Mouse (Mus musculus): ENCODE data around the gene Cers5. TPM values are rescaled to one million over a fixed set of nuclear protein-coding genes. Genes with fewer than 3 reads are reported as not detected.

Gene Cers5
- polyA plus RNA-seq, 1 experiment from 2014 or later: 30.6 TPM

GRCm38 (mm10) chr15:99801885-99802572, 29.3 kb upstream of the Cers5 start:
- no peak overlapping the region for H3K4me3 ChIP-seq (ENCODE audit: inconsistent target)
- H3K36me3 ChIP-seq (ENCODE audit: inconsistent target): peaks cover 29% of the 10 kb centered on the region
- H3K79me2 ChIP-seq (ENCODE audit: inconsistent target): no peaks in the 10 kb centered on the region; the same call in 1 of the 2 replicates
- WGBS (ENCODE audit: missing documents): 85% methylated on average over 24 of the region's 24 CpGs
- no peak overlapping the region for H3K27ac ChIP-seq

DNA sequence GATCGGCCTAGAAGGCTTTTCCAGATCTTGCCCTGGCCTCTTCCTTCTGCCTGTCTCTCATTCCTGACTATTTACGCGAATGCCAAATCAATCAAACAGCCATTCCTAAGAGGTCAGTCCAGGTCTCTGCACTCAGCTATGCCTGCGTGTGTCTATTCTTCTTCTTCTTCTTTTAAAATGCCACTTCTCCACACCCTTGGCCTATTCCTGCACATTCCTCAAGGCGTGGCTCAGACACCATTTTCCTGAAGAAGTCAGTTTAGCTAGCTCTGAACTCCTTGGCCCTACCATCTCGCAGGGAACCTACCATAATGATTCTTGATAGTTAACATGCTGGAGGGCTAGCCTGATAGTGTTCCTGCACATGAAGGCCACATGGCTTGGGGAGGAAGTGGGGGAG, 27.0 kb upstream of the Cers5 start:
- no peaks in the 10 kb centered on the region for H3K79me2 ChIP-seq (ENCODE audit: inconsistent target)
- no peak overlapping the region for H3K27ac ChIP-seq
- 89% methylated on average over 6 of the region's 6 CpGs for WGBS (ENCODE audit: missing documents)

DNA sequence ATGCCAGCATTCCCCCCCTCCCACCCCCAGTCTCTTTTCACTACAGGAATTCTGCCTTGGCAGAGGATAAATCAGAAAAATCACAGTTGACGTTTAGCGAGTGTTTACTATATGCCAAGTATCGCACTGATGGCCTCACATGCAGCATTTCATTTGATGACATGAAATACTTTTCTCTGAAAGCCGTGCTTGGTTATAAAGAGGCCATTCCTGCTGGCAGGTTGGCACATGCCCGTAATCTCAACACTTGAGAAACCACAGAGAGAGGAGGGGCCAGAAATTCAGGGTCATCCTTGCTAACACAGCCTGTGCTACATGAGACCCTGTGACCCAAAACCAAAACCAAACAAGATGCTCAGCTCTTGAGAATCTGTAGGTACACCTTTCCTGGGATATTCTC, 25.2 kb upstream of the Cers5 start:
- Histone ChIP-seq H3K79me2 (ENCODE audit: inconsistent target) (no peaks in the 10 kb centered on the region), H3K27ac (no peak overlapping the region), H3K36me3 (ENCODE audit: inconsistent target) (peaks cover 32% of the 10 kb centered on the region; the same call in 1 of the 2 replicates), H3K4me3 (ENCODE audit: inconsistent target) (no peak overlapping the region)
- WGBS (ENCODE audit: missing documents): 94% methylated on average over 5 of the region's 5 CpGs

More for the DNA sequence above, 27.0 kb upstream of the Cers5 start:
- H3K36me3 ChIP-seq (ENCODE audit: inconsistent target): peaks cover 21% of the 10 kb centered on the region; the same call in 1 of the 2 replicates
- no peak overlapping the region for H3K4me3 ChIP-seq (ENCODE audit: inconsistent target)

DNA sequence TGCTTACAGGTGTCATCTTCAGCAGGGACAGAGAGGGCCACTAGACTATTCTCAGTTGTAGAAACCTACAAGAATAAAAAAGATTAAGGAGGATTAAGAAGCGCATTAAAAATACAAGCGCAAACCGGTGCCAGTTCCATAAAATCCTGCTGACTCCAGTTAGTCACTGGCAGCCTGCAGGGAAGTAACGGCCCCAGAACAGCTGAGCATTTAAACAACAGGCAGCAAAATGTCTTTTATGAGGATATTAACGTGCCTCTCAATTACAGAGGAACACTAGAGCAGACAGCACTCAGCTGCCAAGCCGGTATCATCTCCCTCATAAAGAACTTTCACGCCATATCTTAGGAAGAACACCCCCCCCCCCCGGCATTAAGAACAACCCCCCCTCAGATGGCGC, 24.1 kb upstream of the Cers5 start:
- H3K79me2 ChIP-seq (ENCODE audit: inconsistent target): no peaks in the 10 kb centered on the region
- no peak overlapping the region for H3K27ac ChIP-seq
- WGBS (ENCODE audit: missing documents): 96% methylated on average over 9 of the region's 9 CpGs
- H3K36me3 ChIP-seq (ENCODE audit: inconsistent target): peaks cover 41% of the 10 kb centered on the region; the same call in 1 of the 2 replicates
- no peak overlapping the region for H3K4me3 ChIP-seq (ENCODE audit: inconsistent target)

DNA sequence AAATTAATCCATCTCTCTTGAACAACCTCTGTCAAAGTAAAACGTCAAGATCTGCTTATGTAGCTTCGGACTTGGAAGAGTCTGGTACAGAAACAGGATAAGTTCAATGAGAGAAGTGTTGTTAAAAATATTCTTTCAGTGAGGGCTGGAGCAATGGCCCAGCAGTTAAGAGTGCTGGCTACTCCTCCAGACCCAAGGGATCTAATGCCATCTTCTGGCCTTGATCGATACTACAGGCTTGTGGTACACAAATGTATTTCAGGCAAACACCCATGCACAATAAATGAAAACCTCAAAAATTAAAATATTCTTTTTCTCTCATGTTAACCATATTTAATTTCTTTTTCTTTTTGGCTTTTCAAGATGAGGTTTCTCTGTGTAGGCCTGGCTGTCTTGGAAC, 23.4 kb upstream of the Cers5 start:
- Histone ChIP-seq H3K27ac (no peak overlapping the region), H3K36me3 (ENCODE audit: inconsistent target) (peaks cover 48% of the 10 kb centered on the region; the same call in 1 of the 2 replicates), H3K79me2 (ENCODE audit: inconsistent target) (no peaks in the 10 kb centered on the region), H3K4me3 (ENCODE audit: inconsistent target) (no peak overlapping the region)
- WGBS (ENCODE audit: missing documents): 98% methylated on average over 3 of the region's 3 CpGs

- 89% methylated on average over 11 of the region's 16 CpGs for WGBS (ENCODE audit: missing documents)
- H3K27ac ChIP-seq: no peak overlapping the region
- peaks cover 56% of the 10 kb centered on the region; the same call in 1 of the 2 replicates for H3K36me3 ChIP-seq (ENCODE audit: inconsistent target)
Measured at GRCm38 (mm10) chr15:99792221-99792815, 19.6 kb upstream of the Cers5 start.

GRCm38 (mm10) chr15:99791003-99791402, 18.3 kb upstream of the Cers5 start:
- Histone ChIP-seq H3K36me3 (ENCODE audit: inconsistent target) (peaks cover 53% of the 10 kb centered on the region; the same call in 1 of the 2 replicates), H3K79me2 (ENCODE audit: inconsistent target) (no peaks in the 10 kb centered on the region), H3K27ac (no peak overlapping the region), H3K4me3 (ENCODE audit: inconsistent target) (no peak overlapping the region)
- WGBS (ENCODE audit: missing documents): 86% methylated on average over 3 of the region's 3 CpGs

More at GRCm38 (mm10) chr15:99792221-99792815, 19.6 kb upstream of the Cers5 start:
- Histone ChIP-seq H3K4me3 (ENCODE audit: inconsistent target) (no peak overlapping the region), H3K79me2 (ENCODE audit: inconsistent target) (no peaks in the 10 kb centered on the region)

DNA sequence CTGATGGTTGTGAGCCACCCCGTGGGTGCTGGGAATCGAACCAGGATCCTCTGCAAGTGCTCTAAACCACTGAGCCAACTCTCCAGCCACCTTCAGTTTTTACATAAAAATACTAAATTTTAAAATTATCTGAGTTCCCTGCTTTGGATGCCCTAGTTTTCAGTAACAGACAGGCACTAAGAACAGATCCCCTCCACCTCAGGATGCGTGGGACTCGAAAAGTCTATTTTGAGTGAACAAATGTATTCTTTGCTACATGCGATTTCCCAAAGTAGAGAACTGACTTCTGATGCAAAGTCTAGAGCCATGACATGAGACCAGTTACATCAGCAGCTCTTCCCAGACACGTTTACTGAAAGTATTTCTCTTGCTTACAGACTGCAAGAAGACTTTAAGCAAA, 17.8 kb upstream of the Cers5 start:
- no peaks in the 10 kb centered on the region for H3K79me2 ChIP-seq (ENCODE audit: inconsistent target)
- WGBS (ENCODE audit: missing documents): 87% methylated on average over 6 of the region's 6 CpGs
- H3K4me3 ChIP-seq (ENCODE audit: inconsistent target): no peak overlapping the region
- no peak overlapping the region for H3K27ac ChIP-seq
- H3K36me3 ChIP-seq (ENCODE audit: inconsistent target): peaks cover 53% of the 10 kb centered on the region; the same call in 1 of the 2 replicates

DNA sequence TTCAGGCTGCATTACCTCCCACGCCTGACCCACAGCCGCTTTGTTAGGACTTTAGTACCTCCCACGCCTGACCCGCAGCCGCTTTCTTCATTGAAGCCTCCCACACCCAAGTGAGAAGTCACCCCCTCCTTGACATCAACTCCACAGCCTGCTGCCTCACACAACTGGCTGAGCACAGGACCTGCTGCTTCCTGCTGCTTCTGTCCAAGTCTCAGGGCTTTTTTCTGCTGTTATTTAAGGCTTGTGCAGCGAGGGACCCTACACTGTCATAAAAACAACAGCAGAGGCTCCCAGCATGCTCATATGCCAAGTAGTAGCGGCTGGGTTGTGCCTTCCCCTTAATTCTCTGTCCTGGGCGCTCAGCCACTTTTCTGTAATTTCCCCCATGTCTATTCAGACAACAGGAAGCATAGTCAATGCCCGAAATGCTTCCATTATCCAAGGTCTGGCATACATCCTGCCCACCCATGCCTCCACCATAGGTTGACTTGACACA, 15.0 kb upstream of the Cers5 start:
- 52% methylated on average over 9 of the region's 9 CpGs for WGBS (ENCODE audit: missing documents)
- no peaks in the 10 kb centered on the region for H3K79me2 ChIP-seq (ENCODE audit: inconsistent target)
- H3K4me3 ChIP-seq (ENCODE audit: inconsistent target): no peak overlapping the region
- H3K27ac ChIP-seq: no peak overlapping the region
- peaks cover 56% of the 10 kb centered on the region for H3K36me3 ChIP-seq (ENCODE audit: inconsistent target)

GRCm38 (mm10) chr15:99778677-99779335, 6.1 kb upstream of the Cers5 start:
- 93% methylated on average over 16 of the region's 16 CpGs for WGBS (ENCODE audit: missing documents)
- no peaks in the 10 kb centered on the region for H3K79me2 ChIP-seq (ENCODE audit: inconsistent target)
- peaks cover 35% of the 10 kb centered on the region for H3K36me3 ChIP-seq (ENCODE audit: inconsistent target)
- H3K27ac ChIP-seq: no peak overlapping the region
- H3K4me3 ChIP-seq (ENCODE audit: inconsistent target): no peak overlapping the region

DNA sequence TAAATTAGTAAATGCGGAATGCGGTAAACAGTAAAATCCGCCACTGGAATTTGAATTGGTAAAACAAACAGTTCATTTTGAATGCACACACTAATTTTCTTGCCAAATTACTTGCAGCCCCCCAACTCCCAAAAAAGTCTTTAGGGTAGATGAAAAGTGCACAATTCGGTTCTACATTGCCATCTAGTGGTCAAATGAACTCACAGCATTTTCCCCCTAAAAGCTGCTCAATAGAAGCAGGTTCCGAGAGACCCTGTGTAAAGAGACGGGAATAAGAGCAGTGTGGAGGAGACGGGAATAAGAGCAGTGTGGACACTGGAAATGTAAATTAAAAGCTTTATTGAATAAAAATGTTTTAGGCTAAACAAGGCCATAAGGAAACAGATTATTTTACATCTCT, 5.5 kb upstream of the Cers5 start:
- H3K4me3 ChIP-seq (ENCODE audit: inconsistent target): no peak overlapping the region
- WGBS (ENCODE audit: missing documents): 45% methylated on average over 7 of the region's 7 CpGs
- H3K79me2 ChIP-seq (ENCODE audit: inconsistent target): no peaks in the 10 kb centered on the region
- H3K36me3 ChIP-seq (ENCODE audit: inconsistent target): peaks cover 28% of the 10 kb centered on the region; the same call in 1 of the 2 replicates
- H3K27ac ChIP-seq: no peak overlapping the region

DNA sequence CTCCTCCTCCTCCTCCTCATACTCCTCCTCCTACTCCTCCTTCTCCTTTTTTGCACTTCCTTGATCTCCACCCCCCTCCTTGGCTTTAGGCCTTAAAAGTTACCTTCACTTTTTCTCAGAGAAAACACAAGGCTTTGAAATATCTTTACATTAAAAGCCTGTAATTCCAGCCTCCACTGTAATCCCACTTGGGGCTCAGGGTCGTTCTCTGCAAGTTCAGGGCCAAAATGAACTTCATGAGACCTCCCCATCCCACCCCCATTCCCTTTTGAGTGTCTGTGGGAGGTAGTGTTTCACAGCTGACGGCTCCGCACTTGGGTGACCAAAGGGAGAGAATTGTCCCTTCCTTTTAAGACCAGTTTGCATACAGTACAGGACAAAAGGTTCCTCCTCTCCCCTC, 240 bp upstream of the Cers5 start:
- WGBS (ENCODE audit: missing documents): 55% methylated on average over 3 of the region's 3 CpGs
- Histone ChIP-seq H3K79me2 (ENCODE audit: inconsistent target) (peaks cover 32% of the 10 kb centered on the region), H3K36me3 (ENCODE audit: inconsistent target) (no peaks in the 10 kb centered on the region), H3K4me3 (ENCODE audit: inconsistent target) (no peak overlapping the region), H3K27ac (no peak overlapping the region)

GRCm38 (mm10) chr15:99772277-99772880, 306 bp downstream of the Cers5 start:
- Histone ChIP-seq H3K79me2 (ENCODE audit: inconsistent target) (peaks cover 38% of the 10 kb centered on the region), H3K27ac (no peak overlapping the region), H3K36me3 (ENCODE audit: inconsistent target) (no peaks in the 10 kb centered on the region), H3K4me3 (ENCODE audit: inconsistent target) (peak overlapping the region; percentile 67; the same call in 1 of the 2 replicates)
- WGBS (ENCODE audit: missing documents): under 1% methylated on average over 34 of the region's 41 CpGs

DNA sequence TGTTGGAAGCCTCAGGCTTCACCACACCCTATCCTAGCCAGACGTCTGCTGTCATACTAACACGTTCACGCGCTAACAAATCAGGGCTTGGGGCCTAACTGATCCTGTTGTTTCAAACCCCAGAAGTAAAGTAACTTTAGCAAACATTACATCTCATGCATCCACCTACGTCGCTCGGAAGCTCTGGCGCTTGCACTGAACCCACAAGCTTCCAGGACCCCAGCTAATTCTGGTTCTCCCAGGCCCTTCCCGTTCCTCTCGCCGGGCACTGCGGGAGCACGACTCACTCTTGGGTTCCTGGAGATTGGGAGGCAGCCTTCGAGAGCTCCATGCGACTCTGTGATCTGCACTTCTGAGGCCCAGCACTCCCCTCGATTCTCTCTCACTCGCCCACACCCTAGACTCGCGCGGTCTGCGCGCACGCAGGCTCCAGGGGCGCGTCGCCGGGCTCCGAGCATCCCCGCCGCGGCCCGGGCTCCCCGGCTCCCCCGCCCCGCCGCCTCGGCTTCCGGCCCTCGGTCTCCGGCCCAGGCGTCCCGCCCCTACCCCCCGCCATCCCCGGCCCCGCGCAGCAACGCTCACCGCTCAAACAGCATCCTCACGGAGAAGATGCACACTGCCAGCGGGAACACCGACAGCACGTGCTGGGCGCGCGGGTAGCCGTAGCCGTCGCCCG, 946 bp downstream of the Cers5 start:
- H3K27ac ChIP-seq: peak overlapping the region; percentile 62
- under 1% methylated on average over 51 of the region's 59 CpGs for WGBS (ENCODE audit: missing documents)
- H3K79me2 ChIP-seq (ENCODE audit: inconsistent target): peaks cover 44% of the 10 kb centered on the region
- H3K4me3 ChIP-seq (ENCODE audit: inconsistent target): peak overlapping the region; percentile 67
- H3K36me3 ChIP-seq (ENCODE audit: inconsistent target): no peaks in the 10 kb centered on the region

Data from macrophage (primary cell).